Mouse (Mus musculus) lung, embryonic 14.5 days (tissue): Measurements from ENCODE around the gene Fam83d. TPM values are rescaled to one million over a fixed set of nuclear protein-coding genes. Genes with fewer than 3 reads are reported as not detected.

Experiments
- ATAC-seq: fragments of 200-750 bp; cut with Nextera tagmentation; 2 replicates; pipeline ENCODE4 v1.8.0; 2017; ENCODE audit warnings: mild to moderate bottlenecking, moderate TSS enrichment, moderate library complexity; ENCODE audit not compliant: insufficient read depth
- DNase-seq: peaks from one replicate; pipeline ENCODE4 v3.0.0-alpha.2; 2015
- H3K27ac ChIP-seq: fragments of 300-500 bp; sonication (generic); 2 replicates; pipeline ENCODE4 v1.5.1; 2014; ENCODE audit warnings: low read depth, mild to moderate bottlenecking, moderate library complexity
- H3K27me3 ChIP-seq: fragments of 300-500 bp; sonication (generic); 2 replicates; pipeline ENCODE4 v1.6.1; 2014; ENCODE audit warnings: low read length, control low read depth; ENCODE audit not compliant: insufficient read depth
- H3K36me3 ChIP-seq: fragments of 300-500 bp; sonication (generic); 2 replicates; pipeline ENCODE4 v1.6.1; 2014; ENCODE audit warnings: control low read depth; ENCODE audit not compliant: insufficient read depth
- H3K4me1 ChIP-seq: fragments of 300-500 bp; sonication (generic); 2 replicates; pipeline ENCODE4 v1.6.1; 2014; ENCODE audit warnings: antibody characterized with exemption, control low read depth; ENCODE audit not compliant: insufficient read depth
- H3K4me2 ChIP-seq: fragments of 300-500 bp; sonication (generic); 2 replicates; pipeline ENCODE4 v1.6.1; 2014; ENCODE audit warnings: mild to moderate bottlenecking
- H3K4me3 ChIP-seq: fragments of 300-500 bp; sonication (generic); 2 replicates; pipeline ENCODE4 v1.5.1; 2014; ENCODE audit warnings: low read depth, low read length
- H3K9ac ChIP-seq: fragments of 300-500 bp; sonication (generic); 2 replicates; pipeline ENCODE4 v1.6.1; 2014
- H3K9me3 ChIP-seq: fragments of 300-500 bp; sonication (generic); 2 replicates; pipeline ENCODE4 v1.6.1; 2016; ENCODE audit warnings: low read depth, low read length, control low read depth
- CTCF ChIP-seq: IDR thresholded peaks from 2 replicates; pipeline ENCODE4 v1.5.1; 2016; ENCODE audit warnings: antibody characterized with exemption, low read depth
- WGBS: fragments of 180-500 bp; shearing (Covaris S2); extraction: QIAGEN DNeasy Blood & Tissue Kit; methylation state at CpG from one replicate; pipeline ENCODE4 v1.1.7; 2014; 5-methylcytosine and 5-hydroxymethylcytosine counted together
- microRNA-seq: library from miRNA; unstranded; fragments of <30 nt; microRNA quantifications from one replicate; pipeline ENCODE4, GENCODE M21; 2016; ENCODE audit warnings: borderline number of aligned reads
- polyA plus RNA-seq: library from polyadenylated mRNA; unstranded; fragments of >200 nt; fragmentation: Nextera tagmentation; extraction: Ambion mirVana; gene quantifications from 2 replicates; pipeline ENCODE4 v1.2.1, GENCODE M21; 2014

Fam83d gene
- polyA plus RNA-seq, 1 experiment from 2014 or later: 67.5 TPM

GRCm38 (mm10) chr2:158803575-158803974 lies 35.7 kb downstream of the Fam83d start:
- 83% methylated on average over 8 of the region's 8 CpGs for WGBS
- no peak for ATAC-seq

DNA sequence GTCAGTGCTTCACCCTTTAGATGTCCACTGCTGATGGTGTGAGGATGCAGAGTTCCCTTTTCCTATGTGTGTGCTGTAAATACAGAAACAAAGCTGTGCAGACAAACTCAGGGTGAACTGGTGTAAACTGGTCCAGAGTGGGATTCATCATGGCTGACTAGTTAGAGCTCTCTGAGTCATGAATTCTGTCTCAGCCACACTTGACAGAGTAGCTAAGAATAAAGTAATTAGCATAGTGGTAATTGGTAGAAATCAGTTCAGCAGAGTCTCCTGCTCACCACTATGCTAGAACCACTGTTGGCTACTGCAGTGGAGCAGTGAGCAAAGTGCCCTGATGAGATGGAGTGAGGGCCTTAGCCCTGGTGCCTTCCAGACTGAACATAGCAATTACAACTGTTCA lies 47.8 kb downstream of the Fam83d start:
- H3K9ac ChIP-seq: no peak overlapping the region
- DNase-seq (no peak), ATAC-seq (no peak)
- H3K4me3 ChIP-seq: no peak overlapping the region
- no peak overlapping the region for H3K4me2 ChIP-seq
- peaks cover 49% of the 10 kb centered on the region for H3K36me3 ChIP-seq
- H3K4me1 ChIP-seq: no peaks in the 10 kb centered on the region
- no peak for TF ChIP-seq CTCF
- H3K9me3 ChIP-seq: no peaks in the 10 kb centered on the region
- no peaks in the 10 kb centered on the region for H3K27me3 ChIP-seq
- H3K27ac ChIP-seq: no peak overlapping the region

More at GRCm38 (mm10) chr2:158803575-158803974, 35.7 kb downstream of the Fam83d start:
- Histone ChIP-seq H3K4me2 (no peak overlapping the region), H3K9ac (no peak overlapping the region), H3K36me3 (peaks cover 40% of the 10 kb centered on the region), H3K4me3 (no peak overlapping the region), H3K27ac (no peak overlapping the region), H3K4me1 (no peaks in the 10 kb centered on the region), H3K9me3 (no peaks in the 10 kb centered on the region), H3K27me3 (no peaks in the 10 kb centered on the region)
- no peak for TF ChIP-seq CTCF
- no peak for DNase-seq

- Histone ChIP-seq H3K4me3 (no peak overlapping the region), H3K27me3 (no peaks in the 10 kb centered on the region), H3K36me3 (peaks cover 53% of the 10 kb centered on the region), H3K4me2 (no peak overlapping the region), H3K9me3 (no peaks in the 10 kb centered on the region), H3K27ac (no peak overlapping the region), H3K9ac (no peak overlapping the region), H3K4me1 (no peaks in the 10 kb centered on the region)
- 89% methylated on average over 4 of the region's 4 CpGs for WGBS
- TF ChIP-seq CTCF: no peak
- no peak for ATAC-seq
- no peak for DNase-seq
Observed at GRCm38 (mm10) chr2:158816239-158816638, 48.3 kb downstream of the Fam83d start.

GRCm38 (mm10) chr2:158817708-158818107 lies 49.8 kb downstream of the Fam83d start:
- no peak for TF ChIP-seq CTCF
- no peak overlapping the region for H3K27ac ChIP-seq
- no peaks in the 10 kb centered on the region for H3K27me3 ChIP-seq
- H3K4me3 ChIP-seq: no peak overlapping the region
- no peak overlapping the region for H3K9ac ChIP-seq
- WGBS: 70% methylated on average over 8 of the region's 8 CpGs
- ATAC-seq: no peak
- H3K4me1 ChIP-seq: no peaks in the 10 kb centered on the region
- H3K4me2 ChIP-seq: no peak overlapping the region
- H3K36me3 ChIP-seq: peaks cover 61% of the 10 kb centered on the region
- H3K9me3 ChIP-seq: no peaks in the 10 kb centered on the region
- no peak for DNase-seq

- Histone ChIP-seq H3K9me3 (no peaks in the 10 kb centered on the region), H3K27me3 (no peaks in the 10 kb centered on the region), H3K4me3 (no peak overlapping the region), H3K27ac (no peak overlapping the region), H3K4me2 (no peak overlapping the region), H3K36me3 (peaks cover 63% of the 10 kb centered on the region), H3K9ac (no peak overlapping the region), H3K4me1 (no peaks in the 10 kb centered on the region)
- TF ChIP-seq CTCF: no peak; the same call in 1 of the 2 replicates
- ATAC-seq (no peak), DNase-seq (peak; percentile 13)
- WGBS: 80% methylated on average over 2 of the region's 2 CpGs
Observed at GRCm38 (mm10) chr2:158828124-158828523, 60.2 kb downstream of the Fam83d start.

GRCm38 (mm10) chr2:158829746-158830145 lies 61.9 kb downstream of the Fam83d start:
- Histone ChIP-seq H3K9me3 (no peaks in the 10 kb centered on the region), H3K9ac (no peak overlapping the region), H3K27ac (no peak overlapping the region), H3K4me1 (no peaks in the 10 kb centered on the region), H3K4me2 (no peak overlapping the region), H3K36me3 (peaks cover 72% of the 10 kb centered on the region), H3K4me3 (no peak overlapping the region), H3K27me3 (no peaks in the 10 kb centered on the region)
- WGBS: 76% methylated on average over 6 of the region's 6 CpGs
- DNase-seq: no peak
- TF ChIP-seq CTCF: no peak
- ATAC-seq: no peak

DNA sequence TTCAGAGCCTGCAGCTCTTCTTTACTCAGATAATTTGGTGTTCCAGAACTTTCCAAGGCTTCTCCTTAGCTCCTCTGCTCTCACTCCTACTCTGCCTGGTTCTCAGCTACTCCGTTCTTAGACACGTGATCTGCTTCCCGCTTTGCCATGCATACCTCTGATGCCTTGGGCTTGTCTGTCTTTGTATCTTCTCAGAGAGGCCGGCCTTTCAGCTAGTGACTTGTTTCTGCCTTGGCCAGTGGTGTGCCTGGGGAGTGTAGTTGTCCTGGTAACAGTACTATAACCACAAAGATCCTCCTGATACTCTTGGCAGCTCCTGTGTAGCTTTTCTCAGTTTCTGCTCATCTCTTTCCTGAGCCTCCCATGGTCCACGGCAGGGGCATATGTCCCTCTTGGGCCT lies 65.3 kb downstream of the Fam83d start:
- Histone ChIP-seq H3K9ac (no peak overlapping the region), H3K9me3 (no peaks in the 10 kb centered on the region), H3K27ac (no peak overlapping the region), H3K27me3 (no peaks in the 10 kb centered on the region), H3K4me1 (no peaks in the 10 kb centered on the region), H3K4me3 (no peak overlapping the region), H3K36me3 (peaks cover 80% of the 10 kb centered on the region), H3K4me2 (no peak overlapping the region)
- TF ChIP-seq CTCF: no peak
- no peak for DNase-seq
- 82% methylated on average over 5 of the region's 5 CpGs for WGBS
- no peak for ATAC-seq

DNA sequence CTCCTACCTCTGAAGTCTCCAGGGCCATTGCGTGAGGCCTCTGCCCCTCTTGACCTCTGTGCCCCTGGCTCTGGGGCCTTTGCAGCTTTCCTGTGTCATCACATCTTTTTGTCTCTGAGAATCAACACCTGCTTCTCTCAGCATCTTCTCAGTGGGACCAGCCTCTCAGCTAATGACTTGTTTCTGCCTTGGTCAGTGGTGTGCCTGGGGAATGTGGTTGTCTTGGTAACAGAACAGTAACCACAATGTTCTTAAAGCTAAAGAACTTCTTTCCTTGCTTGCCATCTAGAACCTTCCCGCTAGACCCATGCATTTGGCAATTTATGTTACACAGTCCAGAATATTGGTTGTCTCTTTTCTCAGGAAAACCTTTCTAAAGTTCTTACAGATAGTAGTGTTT lies 65.8 kb downstream of the Fam83d start:
- H3K36me3 ChIP-seq: peaks cover 80% of the 10 kb centered on the region
- no peaks in the 10 kb centered on the region for H3K27me3 ChIP-seq

More for the DNA sequence above, 65.8 kb downstream of the Fam83d start:
- ATAC-seq (no peak), DNase-seq (no peak)
- Histone ChIP-seq H3K9me3 (no peaks in the 10 kb centered on the region), H3K27ac (no peak overlapping the region), H3K4me3 (no peak overlapping the region), H3K4me1 (no peaks in the 10 kb centered on the region), H3K4me2 (no peak overlapping the region), H3K9ac (no peak overlapping the region)
- WGBS: 80% methylated on average over 2 of the region's 2 CpGs
- no peak for TF ChIP-seq CTCF

Small RNAs within 50 kb of the gene (microRNA-seq; reads per million reads assigned to microRNA genes)
- not detected for gene Gm26141

Other genes with a start within 250 kb of the Fam83d start
- gene Slc32a1, start 157.3 kb upstream of the Fam83d start, polyA plus RNA-seq: not detected in 2 replicates
- 12.5 and 15.5 TPM in 2 replicates for gene Actr5, start 143.2 kb upstream of the Fam83d start, polyA plus RNA-seq
- 16.3 and 17.6 TPM in 2 replicates for gene Ppp1r16b, start 102.7 kb upstream of the Fam83d start, polyA plus RNA-seq
- gene Dhx35, start 26.7 kb downstream of the Fam83d start, polyA plus RNA-seq: 17.0 and 17.1 TPM in 2 replicates